Mouse (Mus musculus) left cerebral cortex, adult 18-20 months (tissue): ENCODE measurements around the gene Retn. TPM values are rescaled to one million over a fixed set of nuclear protein-coding genes. Genes with fewer than 3 reads are reported as not detected.

Source experiments
- DNase-seq, 2 experiments: peaks; one replicate each; pipeline ENCODE4 v3.0.0; 2021 to 2022; ENCODE audit warnings: low spot score in 2 of 2, mixed read lengths in 1 of 2
- total RNA-seq, 2 experiments: library from RNA; stranded (reverse); gene quantifications; 2 replicates each; pipeline ENCODE4 v1.2.3; 2021

The Retn gene
- total RNA-seq, 2 experiments from 2014 or later = 0.68 to 0.86 TPM

DNA sequence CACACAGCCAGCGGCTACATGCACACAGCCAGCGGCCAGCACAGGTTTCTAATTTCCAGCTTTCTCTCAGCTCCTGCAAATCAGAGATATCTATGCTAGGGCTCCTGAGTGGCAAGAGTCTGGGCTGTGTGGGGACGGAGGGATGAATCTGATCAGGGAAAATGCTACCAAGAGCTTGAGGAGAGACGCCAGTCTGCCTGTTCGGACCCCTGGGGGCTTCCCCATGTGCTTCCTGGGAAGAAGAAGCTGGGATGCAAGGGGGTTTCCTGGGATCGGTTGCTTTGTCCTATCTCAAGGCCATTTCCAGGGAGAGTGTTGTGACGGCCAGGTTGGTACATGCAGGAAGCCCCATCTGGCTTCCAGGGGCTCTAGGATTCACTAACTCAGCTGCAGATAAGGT, 52.0 kb downstream of the Retn start:
- no peak for DNase-seq

Other genes with a start within 250 kb of the Retn start
- under 1 TPM; 0.33 to 0.77 TPM for gene Pex11g, start 188.1 kb upstream of the Retn start, total RNA-seq
- not detected for gene Tex45, start 184.9 kb upstream of the Retn start, total RNA-seq
- 10 to 100 TPM; 34.3 to 34.6 TPM for gene Zfp358, start 162.6 kb upstream of the Retn start, total RNA-seq
- gene Mcoln1, start 155.3 kb upstream of the Retn start, total RNA-seq = 10 to 100 TPM; 82.2 to 92.0 TPM
- gene Pnpla6, start 140.4 kb upstream of the Retn start, total RNA-seq = 10 to 100 TPM; 66.3 to 76.8 TPM
- under 1 TPM in 1 of 2 experiments, not detected in 1; 0.40 TPM for gene C330021F23Rik, start 87.8 kb upstream of the Retn start, total RNA-seq
- 10 to 100 TPM; 33.4 to 37.9 TPM for gene Camsap3, start 68.5 kb upstream of the Retn start, total RNA-seq
- 10 to 100 TPM; 37.9 to 41.5 TPM for gene Xab2, start 34.5 kb upstream of the Retn start, total RNA-seq
- gene Pet100, start 34.2 kb upstream of the Retn start, total RNA-seq = 10 to 100 TPM; 80.8 to 85.8 TPM
- gene Pcp2, start 30.2 kb upstream of the Retn start, total RNA-seq = not detected
- gene Stxbp2, start 24.8 kb upstream of the Retn start, total RNA-seq = 10 to 100 TPM; 50.9 to 56.7 TPM
- under 1 TPM; 0.23 to 0.30 TPM for gene Mcemp1, start 10.0 kb downstream of the Retn start, total RNA-seq
- gene Fcor, start 16.6 kb downstream of the Retn start, total RNA-seq = 10 to 100 TPM in 1 of 2 experiments, 1 to 10 TPM in 1; 9.2 to 14.6 TPM
- 10 to 100 TPM; 29.1 to 29.3 TPM for gene Trappc5, start 20.5 kb downstream of the Retn start, total RNA-seq
- not detected for gene Fcer2a, start 38.4 kb downstream of the Retn start, total RNA-seq
- not detected for gene Clec4g, start 64.9 kb downstream of the Retn start, total RNA-seq
- 1 to 10 TPM; 1.7 to 2.2 TPM for gene Cd209a, start 93.2 kb downstream of the Retn start, total RNA-seq
- gene Cd209e, start 198.5 kb downstream of the Retn start, total RNA-seq = not detected
- gene Cd209d, start 222.8 kb downstream of the Retn start, total RNA-seq = under 1 TPM in 1 of 2 experiments, not detected in 1; 0.56 TPM